Mouse (Mus musculus): ENCODE results near the gene Ptprg. TPM values are rescaled to one million over a fixed set of nuclear protein-coding genes. Genes with fewer than 3 reads are reported as not detected.
A peak's percentile ranks its signal among the peaks of the same experiment; 100 is the strongest.

The Ptprg gene
- polyA plus RNA-seq, 1 experiment from 2014 or later = 48.1 TPM

- Histone ChIP-seq H3K9me3 (no peaks in the 10 kb centered on the region), H3K27me3 (no peaks in the 10 kb centered on the region), H3K4me2 (no peak overlapping the region), H3K4me3 (no peak overlapping the region), H3K27ac (replicated peaks) (no peak overlapping the region), H3K4me1 (replicated peaks) (no peaks in the 10 kb centered on the region), H3K9ac (no peak overlapping the region), H3K36me3 (no peaks in the 10 kb centered on the region)
- 92% methylated on average over 3 of the region's 3 CpGs for WGBS
- ATAC-seq (ENCODE audit: low FRiP score, low read depth) = no peak
These were observed 552.3 kb downstream of the Ptprg start for GRCm38 (mm10) chr14:12105593-12105992.

DNA sequence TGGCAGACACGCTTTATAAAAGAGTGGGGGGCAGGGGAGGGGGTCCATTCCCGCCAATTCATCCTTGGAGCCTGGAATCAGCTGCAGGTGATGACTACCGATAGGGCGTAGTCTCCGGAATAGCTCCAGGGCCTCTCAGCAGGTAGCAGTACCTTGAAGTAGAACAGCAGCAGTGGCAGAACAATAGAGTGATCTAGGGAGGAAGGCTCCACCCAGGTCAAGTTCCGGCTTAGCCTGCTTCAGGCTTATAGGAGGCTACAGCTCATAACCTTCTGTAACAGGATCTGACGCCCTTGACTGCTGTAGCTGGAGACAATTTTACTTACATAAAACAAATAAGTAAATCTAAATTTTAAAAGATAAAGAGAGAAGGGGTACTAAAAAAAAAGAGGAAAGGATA is 554.1 kb downstream of the Ptprg start:
- H3K4me1 ChIP-seq (replicated peaks) = no peaks in the 10 kb centered on the region
- H3K4me3 ChIP-seq = no peak overlapping the region
- no peak overlapping the region for H3K27ac ChIP-seq (replicated peaks)
- no peaks in the 10 kb centered on the region for H3K9me3 ChIP-seq
- no peak for ATAC-seq (ENCODE audit: low FRiP score, low read depth)
- no peak overlapping the region for H3K9ac ChIP-seq
- WGBS = 76% methylated on average over 7 of the region's 7 CpGs
- no peak overlapping the region for H3K4me2 ChIP-seq
- H3K27me3 ChIP-seq = no peaks in the 10 kb centered on the region
- no peaks in the 10 kb centered on the region for H3K36me3 ChIP-seq

GRCm38 (mm10) chr14:12107991-12108390 is 554.7 kb downstream of the Ptprg start:
- H3K9ac ChIP-seq = no peak overlapping the region
- H3K9me3 ChIP-seq = no peaks in the 10 kb centered on the region
- ATAC-seq (ENCODE audit: low FRiP score, low read depth) = no peak
- no peak overlapping the region for H3K4me3 ChIP-seq
- WGBS = 90% methylated on average over 7 of the region's 7 CpGs
- no peak overlapping the region for H3K4me2 ChIP-seq
- no peaks in the 10 kb centered on the region for H3K4me1 ChIP-seq (replicated peaks)
- no peak overlapping the region for H3K27ac ChIP-seq (replicated peaks)
- no peaks in the 10 kb centered on the region for H3K27me3 ChIP-seq
- no peaks in the 10 kb centered on the region for H3K36me3 ChIP-seq

DNA sequence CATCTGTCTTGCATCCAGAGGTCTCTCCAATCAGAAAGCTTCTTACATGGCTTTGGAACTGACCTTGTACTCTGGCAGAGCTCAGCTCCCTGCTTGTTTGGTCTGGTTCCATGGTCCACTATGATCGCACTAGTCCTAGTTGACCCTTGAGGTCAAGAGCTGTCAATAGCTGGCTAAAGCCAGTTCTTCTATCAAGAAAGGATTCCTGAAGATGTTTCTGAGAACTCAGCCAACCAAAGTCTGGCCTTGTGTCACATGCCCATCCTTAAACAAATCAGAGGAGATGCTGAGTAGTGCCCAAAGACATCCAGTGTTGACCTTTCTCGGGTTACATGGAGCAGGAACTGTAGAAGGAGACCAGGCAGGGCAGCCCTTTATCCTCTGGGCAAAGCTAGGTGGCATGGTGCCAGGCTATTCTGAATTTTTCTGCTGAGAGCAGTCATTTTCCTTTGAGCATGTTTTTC is 559.2 kb downstream of the Ptprg start:
- no peaks in the 10 kb centered on the region for H3K9me3 ChIP-seq
- no peaks in the 10 kb centered on the region for H3K27me3 ChIP-seq
- H3K36me3 ChIP-seq = no peaks in the 10 kb centered on the region
- H3K9ac ChIP-seq = no peak overlapping the region
- WGBS = 55% methylated on average over 2 of the region's 2 CpGs
- no peak overlapping the region for H3K27ac ChIP-seq (replicated peaks)
- ATAC-seq (ENCODE audit: low FRiP score, low read depth) = no peak; the same call in 1 of the 2 replicates
- H3K4me2 ChIP-seq = no peak overlapping the region
- no peak overlapping the region for H3K4me3 ChIP-seq
- H3K4me1 ChIP-seq (replicated peaks) = no peaks in the 10 kb centered on the region

DNA sequence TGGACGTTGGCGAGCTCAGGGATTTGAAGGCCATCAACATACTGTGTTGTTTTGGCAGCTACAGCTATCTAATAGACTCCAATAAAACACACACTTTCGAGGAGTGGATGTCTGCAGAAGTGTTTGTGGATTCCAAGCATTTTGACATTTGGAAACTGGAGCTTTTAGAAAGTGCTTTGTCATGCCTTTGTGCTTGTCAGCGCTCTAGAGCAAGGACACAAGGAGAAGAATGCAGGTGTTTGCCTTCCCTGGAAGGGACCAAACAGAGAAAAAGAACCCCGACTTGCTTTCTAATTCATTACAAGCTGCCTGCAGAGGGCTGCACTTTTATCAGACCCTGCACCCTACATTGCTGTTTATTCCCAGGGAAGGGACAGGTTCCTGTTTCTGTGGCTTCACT is 560.0 kb downstream of the Ptprg start:
- Histone ChIP-seq H3K9me3 (no peaks in the 10 kb centered on the region), H3K36me3 (no peaks in the 10 kb centered on the region), H3K27me3 (no peaks in the 10 kb centered on the region), H3K9ac (no peak overlapping the region), H3K4me3 (no peak overlapping the region), H3K4me2 (no peak overlapping the region), H3K4me1 (replicated peaks) (no peaks in the 10 kb centered on the region), H3K27ac (replicated peaks) (0 out of 2 replicates have a peak overlapping the region, but pooled peaks have one; percentile 2)
- ATAC-seq (ENCODE audit: low FRiP score, low read depth) = no peak
- WGBS = 69% methylated on average over 5 of the region's 5 CpGs

DNA sequence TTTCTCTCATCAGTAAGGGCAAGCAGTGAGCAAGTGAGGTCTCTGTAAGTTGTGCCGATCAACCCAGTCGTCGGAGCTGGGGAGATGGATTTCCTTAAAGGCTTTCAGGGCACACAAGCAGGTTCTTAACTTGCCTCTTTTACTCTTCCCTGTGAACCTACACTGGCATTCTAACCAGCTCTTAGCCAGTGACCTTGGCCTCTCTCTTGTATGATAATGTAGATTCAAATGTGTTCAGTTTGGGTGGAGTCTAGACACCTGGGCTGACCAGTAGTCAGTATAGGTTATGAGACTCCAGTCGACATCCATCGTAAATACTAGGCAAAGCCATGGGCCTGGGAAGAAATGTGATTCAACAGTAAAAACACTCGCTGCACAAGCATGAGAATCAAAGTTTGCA is 560.7 kb downstream of the Ptprg start:
- H3K36me3 ChIP-seq = no peaks in the 10 kb centered on the region
- 91% methylated on average over 6 of the region's 6 CpGs for WGBS
- H3K4me3 ChIP-seq = no peak overlapping the region
- no peak overlapping the region for H3K4me2 ChIP-seq
- no peak overlapping the region for H3K27ac ChIP-seq (replicated peaks)
- H3K4me1 ChIP-seq (replicated peaks) = no peaks in the 10 kb centered on the region
- ATAC-seq (ENCODE audit: low FRiP score, low read depth) = no peak
- H3K27me3 ChIP-seq = no peaks in the 10 kb centered on the region
- no peaks in the 10 kb centered on the region for H3K9me3 ChIP-seq
- no peak overlapping the region for H3K9ac ChIP-seq

DNA sequence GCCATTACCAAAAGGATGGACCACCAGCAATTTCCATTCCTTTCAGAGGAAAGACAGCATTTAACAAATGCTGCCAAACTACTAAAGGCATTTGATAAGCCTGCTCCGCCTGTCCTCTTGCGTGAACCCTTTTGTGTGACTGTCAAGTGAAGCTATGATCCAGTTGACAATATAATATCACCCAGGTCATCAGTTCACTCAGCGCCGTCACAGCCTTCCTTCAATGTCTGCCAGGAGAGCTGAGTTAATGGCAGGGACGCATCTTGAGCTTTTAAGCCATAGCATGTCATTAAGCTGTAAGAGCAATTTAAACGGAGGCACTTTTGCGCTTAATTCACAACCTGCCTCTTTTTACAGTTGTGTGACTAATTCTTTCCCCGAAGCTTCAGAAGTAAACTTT is 565.9 kb downstream of the Ptprg start:
- 61% methylated on average over 8 of the region's 8 CpGs for WGBS

DNA sequence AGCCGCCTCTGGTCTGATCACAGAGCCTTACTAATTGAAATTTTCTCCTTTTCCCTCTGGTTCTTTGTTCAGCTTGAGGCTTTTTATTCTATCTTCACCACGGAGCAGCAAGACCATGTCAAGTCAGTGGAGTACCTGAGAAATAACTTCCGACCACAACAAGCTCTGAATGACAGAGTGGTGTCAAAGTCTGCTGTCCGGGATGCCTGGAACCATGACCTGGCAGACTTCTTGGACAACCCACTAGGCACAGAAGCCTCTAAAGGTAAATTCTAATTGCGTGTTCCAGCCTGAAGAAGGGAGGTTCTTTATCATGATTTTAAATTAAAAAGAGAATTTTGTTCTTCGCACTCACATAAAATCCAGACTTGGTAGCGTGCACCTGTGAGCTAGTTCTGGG is 568.6 kb downstream of the Ptprg start:
- Histone ChIP-seq H3K4me1 (replicated peaks) (no peaks in the 10 kb centered on the region), H3K9me3 (no peaks in the 10 kb centered on the region), H3K36me3 (no peaks in the 10 kb centered on the region), H3K4me2 (no peak overlapping the region), H3K27ac (replicated peaks) (no peak overlapping the region), H3K9ac (no peak overlapping the region), H3K27me3 (no peaks in the 10 kb centered on the region), H3K4me3 (no peak overlapping the region)
- ATAC-seq (ENCODE audit: low FRiP score, low read depth) = no peak
- 77% methylated on average over 7 of the region's 7 CpGs for WGBS

More for the DNA sequence above, 565.9 kb downstream of the Ptprg start:
- no peaks in the 10 kb centered on the region for H3K4me1 ChIP-seq (replicated peaks)
- no peak overlapping the region for H3K27ac ChIP-seq (replicated peaks)
- no peaks in the 10 kb centered on the region for H3K36me3 ChIP-seq
- no peaks in the 10 kb centered on the region for H3K27me3 ChIP-seq
- no peak overlapping the region for H3K4me2 ChIP-seq
- H3K9ac ChIP-seq = no peak overlapping the region
- no peak for ATAC-seq (ENCODE audit: low FRiP score, low read depth)
- no peak overlapping the region for H3K4me3 ChIP-seq
- no peaks in the 10 kb centered on the region for H3K9me3 ChIP-seq

DNA sequence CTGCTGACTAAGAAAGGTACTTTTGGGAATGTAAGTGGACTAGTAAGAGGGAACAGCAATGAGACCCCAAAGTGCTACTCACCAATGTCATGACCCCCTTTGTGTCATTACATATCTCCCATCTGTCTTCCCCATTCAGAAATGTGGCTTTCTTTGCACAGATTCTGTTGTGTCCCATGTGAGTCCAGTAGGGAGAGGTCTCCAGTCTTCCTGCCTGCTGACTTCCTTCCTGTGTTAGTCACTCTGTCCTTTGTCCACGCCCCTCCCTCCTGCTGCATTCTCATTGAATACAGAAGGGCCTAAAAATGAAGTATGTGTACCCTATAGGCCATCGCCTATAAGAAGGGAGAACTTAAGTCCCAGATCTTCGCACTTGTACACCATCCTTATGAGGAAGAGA is 571.4 kb downstream of the Ptprg start:
- Histone ChIP-seq H3K36me3 (no peaks in the 10 kb centered on the region), H3K4me3 (no peak overlapping the region), H3K9me3 (no peaks in the 10 kb centered on the region), H3K27me3 (no peaks in the 10 kb centered on the region), H3K27ac (replicated peaks) (no peak overlapping the region), H3K9ac (no peak overlapping the region), H3K4me1 (replicated peaks) (no peaks in the 10 kb centered on the region), H3K4me2 (no peak overlapping the region)
- ATAC-seq (ENCODE audit: low FRiP score, low read depth) = no peak
- WGBS = 95% methylated on average over 3 of the region's 3 CpGs

- Histone ChIP-seq H3K4me1 (replicated peaks) (no peaks in the 10 kb centered on the region), H3K4me3 (no peak overlapping the region), H3K27ac (replicated peaks) (no peak overlapping the region), H3K27me3 (no peaks in the 10 kb centered on the region), H3K9me3 (no peaks in the 10 kb centered on the region), H3K36me3 (no peaks in the 10 kb centered on the region), H3K9ac (no peak overlapping the region), H3K4me2 (no peak overlapping the region)
- ATAC-seq (ENCODE audit: low FRiP score, low read depth) = no peak
- 81% methylated on average over 3 of the region's 3 CpGs for WGBS
These were observed 574.6 kb downstream of the Ptprg start for GRCm38 (mm10) chr14:12127951-12128350.

GRCm38 (mm10) chr14:12132046-12132615 is 578.8 kb downstream of the Ptprg start:
- H3K9me3 ChIP-seq = no peaks in the 10 kb centered on the region
- no peaks in the 10 kb centered on the region for H3K4me1 ChIP-seq (replicated peaks)
- H3K4me2 ChIP-seq = no peak overlapping the region
- no peak overlapping the region for H3K4me3 ChIP-seq
- no peak for ATAC-seq (ENCODE audit: low FRiP score, low read depth)
- H3K9ac ChIP-seq = no peak overlapping the region
- H3K36me3 ChIP-seq = no peaks in the 10 kb centered on the region
- no peaks in the 10 kb centered on the region for H3K27me3 ChIP-seq
- WGBS = 89% methylated on average over 7 of the region's 7 CpGs
- H3K27ac ChIP-seq (replicated peaks) = no peak overlapping the region

DNA sequence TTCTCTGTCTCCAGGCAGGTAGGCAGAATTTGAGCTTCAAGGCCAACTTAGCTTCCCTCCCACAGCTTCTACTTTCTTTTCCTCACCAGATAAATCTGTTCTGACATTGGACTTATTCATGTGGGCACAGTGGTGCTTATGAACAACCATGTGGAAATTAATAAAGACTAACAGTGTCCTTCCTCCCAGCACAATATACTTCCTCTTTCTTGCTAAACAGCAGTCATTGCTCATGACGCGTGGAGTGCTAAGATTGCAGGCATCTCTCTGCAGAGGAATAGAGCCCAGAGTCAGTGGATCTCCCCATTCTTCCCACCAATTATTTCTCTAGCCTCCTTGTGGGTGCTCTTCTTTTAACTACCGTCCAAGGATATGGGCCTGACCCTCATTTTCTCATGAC is 579.8 kb downstream of the Ptprg start:
- no peak overlapping the region for H3K27ac ChIP-seq (replicated peaks)
- no peak for ATAC-seq (ENCODE audit: low FRiP score, low read depth)
- H3K27me3 ChIP-seq = no peaks in the 10 kb centered on the region
- no peaks in the 10 kb centered on the region for H3K9me3 ChIP-seq
- 66% methylated on average over 3 of the region's 3 CpGs for WGBS
- H3K4me3 ChIP-seq = no peak overlapping the region
- H3K9ac ChIP-seq = no peak overlapping the region
- no peaks in the 10 kb centered on the region for H3K4me1 ChIP-seq (replicated peaks)
- H3K36me3 ChIP-seq = no peaks in the 10 kb centered on the region
- H3K4me2 ChIP-seq = no peak overlapping the region

GRCm38 (mm10) chr14:12134504-12134903 is 581.2 kb downstream of the Ptprg start:
- ATAC-seq (ENCODE audit: low FRiP score, low read depth) = no peak
- no peaks in the 10 kb centered on the region for H3K27me3 ChIP-seq
- WGBS = 91% methylated on average over 4 of the region's 4 CpGs

More at GRCm38 (mm10) chr14:12134504-12134903, 581.2 kb downstream of the Ptprg start:
- Histone ChIP-seq H3K9me3 (no peaks in the 10 kb centered on the region), H3K9ac (no peak overlapping the region), H3K4me1 (replicated peaks) (peaks cover 3% of the 10 kb centered on the region; the same call in 1 of the 2 replicates), H3K4me3 (no peak overlapping the region), H3K36me3 (no peaks in the 10 kb centered on the region), H3K27ac (replicated peaks) (no peak overlapping the region), H3K4me2 (no peak overlapping the region)
